Mouse (Mus musculus) ES-E14 (cell line): Measurements from ENCODE around the gene Smyd3.

Experiments
- CHD2 ChIP-seq: IDR thresholded peaks from 2 replicates; pipeline ENCODE4 v1.6.1; 2014; ENCODE audit warnings: mild to moderate bottlenecking, low read depth, low read length, inconsistent platforms
- HCFC1 ChIP-seq: IDR thresholded peaks from 2 replicates; pipeline ENCODE4 v1.6.1; 2012; ENCODE audit warnings: low read length, inconsistent platforms, borderline replicate concordance; ENCODE audit not compliant: insufficient read depth
- MAFK ChIP-seq: IDR thresholded peaks from 2 replicates; pipeline ENCODE4 v1.6.1; 2014; ENCODE audit warnings: mild to moderate bottlenecking, low read depth, low read length, inconsistent platforms; ENCODE audit not compliant: insufficient read depth
- ZC3H11A ChIP-seq: IDR thresholded peaks from 2 replicates; pipeline ENCODE4 v1.6.1; 2012; ENCODE audit warnings: low read depth, mild to moderate bottlenecking, inconsistent platforms, low read length, borderline replicate concordance
- ZNF384 ChIP-seq: IDR thresholded peaks from 2 replicates; pipeline ENCODE4 v1.6.1; 2012; ENCODE audit warnings: low read depth, low read length, inconsistent platforms

DNA sequence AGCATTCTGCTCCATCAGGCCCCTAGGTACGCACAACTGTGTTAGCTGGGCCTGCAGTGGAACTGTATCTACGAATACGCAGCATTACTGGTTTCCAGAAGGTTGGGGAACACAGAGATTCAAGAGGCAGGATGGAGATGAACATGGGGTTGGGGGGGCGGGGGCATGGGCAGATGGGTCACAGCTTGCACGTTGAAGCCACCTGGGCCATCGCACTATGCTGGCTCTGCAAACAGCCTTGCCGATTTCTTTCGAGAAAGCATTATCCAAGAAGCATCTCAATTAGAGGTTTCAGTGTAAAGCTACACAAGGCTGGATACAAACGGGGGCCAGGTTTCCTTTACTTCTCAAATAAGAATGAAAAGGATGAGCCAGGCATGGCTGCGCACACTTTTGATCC, 348.7 kb downstream of the Smyd3 start:
- no peak for TF ChIP-seq HCFC1
- TF ChIP-seq MAFK, result no peak
- no peak for TF ChIP-seq ZC3H11A
- TF ChIP-seq CHD2, result no peak
- no peak for TF ChIP-seq ZNF384
